Mouse (Mus musculus) heart, adult 2 months (tissue): ENCODE measurements around the gene Klk1. TPM values are rescaled to one million over a fixed set of nuclear protein-coding genes. Genes with fewer than 3 reads are reported as not detected.
"Not testable (repeated sequence)": the region's sequence is repeated elsewhere in the genome, so short reads cannot be mapped to it uniquely, and the experiment has no call there.

Experiments
- DNase-seq, 2 experiments: peaks; one replicate each; pipeline ENCODE4 v3.0.0; 2021
- H3K27ac ChIP-seq: fragments of 200-600 bp; 2 replicates; pipeline ENCODE4 v1.8.1; 2022
- H3K27me3 ChIP-seq: fragments of 200-500 bp; 2 replicates; pipeline ENCODE4 v1.6.1; 2012; ENCODE audit warnings: mild to moderate bottlenecking, low read length, inconsistent platforms, mixed read lengths; ENCODE audit not compliant: control insufficient read depth, insufficient read depth
- H3K36me3 ChIP-seq: fragments of 200-500 bp; 2 replicates; pipeline ENCODE4 v1.6.1; 2012; ENCODE audit warnings: low read length, inconsistent platforms; ENCODE audit not compliant: control insufficient read depth, insufficient read depth
- H3K4me1 ChIP-seq: fragments of 200-500 bp; 2 replicates; pipeline ENCODE4 v1.6.1; 2011; ENCODE audit warnings: low read length; ENCODE audit not compliant: control insufficient read depth, insufficient read depth
- H3K4me3 ChIP-seq: fragments of 200-600 bp; 2 replicates; pipeline ENCODE4 v1.8.1; 2022
- H3K79me2 ChIP-seq: fragments of 200-500 bp; replicated peaks from 2 replicates; pipeline ENCODE4 v1.6.1; 2012; ENCODE audit warnings: mild to moderate bottlenecking, inconsistent platforms, low read length, moderate library complexity, mixed read lengths; ENCODE audit not compliant: control insufficient read depth, insufficient read depth
- H3K9ac ChIP-seq: fragments of 200-500 bp; 2 replicates; pipeline ENCODE4 v1.6.1; 2012; ENCODE audit warnings: low read depth, mild to moderate bottlenecking, control low read depth, inconsistent platforms, low read length, mixed read lengths
- CTCF ChIP-seq: fragments of 200-600 bp; IDR thresholded peaks from 2 replicates; pipeline ENCODE4 v1.8.1; 2022; ENCODE audit warnings: antibody characterized with exemption, mild to moderate bottlenecking, moderate library complexity
- EP300 ChIP-seq: fragments of 200-500 bp; IDR thresholded peaks from 2 replicates; pipeline ENCODE4 v1.6.1; 2011; ENCODE audit warnings: low read depth, low read length, control low read depth; ENCODE audit not compliant: insufficient read depth
- POLR2A ChIP-seq: fragments of 200-500 bp; IDR thresholded peaks from 2 replicates; pipeline ENCODE4 v1.6.1; 2011; ENCODE audit warnings: mild to moderate bottlenecking, low read depth, low read length, control low read depth; ENCODE audit not compliant: insufficient read depth
- WGBS: fragments of 180-500 bp; shearing (Covaris S2); methylation state at CpG from one replicate; pipeline ENCODE4 v1.1.7; 2018; 5-methylcytosine and 5-hydroxymethylcytosine counted together
- intact Hi-C: fragments of 180-260 bp; cut with DNase I; formaldehyde crosslinking; loops from one replicate; pipeline ENCODE4 v1.15.1; 2025
- polyA plus RNA-seq: library from polyadenylated mRNA; depleted of rRNA; stranded (reverse); fragments of >200 nt; gene quantifications from 2 replicates; pipeline ENCODE4 v1.2.3, GENCODE M21; 2012
- total RNA-seq, 2 experiments: library from RNA; stranded (reverse); gene quantifications; 2 replicates each; pipeline ENCODE4 v1.2.3; 2021

Klk1 gene
- total and polyA plus RNA-seq, 3 experiments: 0.62 TPM; not detected in 2

DNA sequence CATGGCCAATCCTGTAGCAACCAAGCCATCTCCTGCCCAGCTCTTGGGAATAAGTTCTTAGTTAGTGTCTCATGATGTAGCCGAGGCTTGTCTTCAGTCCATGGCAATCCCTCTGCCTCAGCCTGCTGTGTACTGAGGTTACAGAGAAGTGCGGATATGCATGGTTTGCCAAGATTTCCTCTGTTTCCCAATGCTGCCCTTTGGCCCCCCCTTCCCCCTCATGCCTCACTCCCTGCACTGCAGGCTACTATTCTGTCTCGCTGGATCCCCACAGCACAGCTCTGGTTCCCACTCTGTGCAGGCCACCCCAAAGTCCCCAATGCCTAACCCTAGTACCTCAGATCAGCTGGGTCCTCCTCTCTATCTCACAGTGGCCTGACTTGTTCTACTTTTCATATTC, 16.9 kb upstream of the Klk1 start:
- H3K4me1 ChIP-seq: no peaks in the 10 kb centered on the region
- H3K4me3 ChIP-seq: no peak overlapping the region
- H3K79me2 ChIP-seq: no peaks in the 10 kb centered on the region
- H3K27ac ChIP-seq: no peak overlapping the region
- no peaks in the 10 kb centered on the region for H3K27me3 ChIP-seq
- WGBS: 65% methylated on average over 3 of the region's 3 CpGs
- no peak overlapping the region for H3K9ac ChIP-seq
- TF ChIP-seq POLR2A (no peak), EP300 (no peak), CTCF (no peak)
- no peaks in the 10 kb centered on the region for H3K36me3 ChIP-seq
- intact Hi-C loops: no loop called here
- no peak for DNase-seq

DNA sequence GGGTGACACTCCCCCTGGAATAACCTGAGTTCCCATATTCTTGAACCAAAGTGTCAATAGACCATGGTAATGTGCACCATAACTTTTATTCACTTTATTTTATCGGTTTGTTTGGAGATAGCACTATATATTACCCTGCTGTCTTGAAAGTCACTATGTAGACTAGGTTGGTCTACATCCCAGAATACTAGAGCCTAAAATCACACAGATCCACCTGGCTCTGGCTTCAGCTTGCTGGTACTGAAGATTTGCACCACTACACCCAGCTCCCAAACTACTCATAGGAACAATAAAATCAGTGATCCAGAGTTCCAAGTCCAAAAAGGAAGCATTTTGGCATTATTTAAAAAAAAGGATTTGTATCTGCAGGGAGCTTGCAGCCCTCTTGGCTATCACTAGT, 9.5 kb upstream of the Klk1 start, which contains the start of gene Klk1b5:
Gene Klk1b5, plus strand, starts transcription at position 301 of the 400 bp plus-strand sequence.
- Histone ChIP-seq H3K79me2 (no peaks in the 10 kb centered on the region), H3K4me3 (no peak within 1 kb of the TSS), H3K27ac (no peak within 1 kb of the TSS), H3K4me1 (no peaks in the 10 kb centered on the region), H3K36me3 (no peaks in the 10 kb centered on the region), H3K27me3 (no peaks in the 10 kb centered on the region), H3K9ac (no peak within 1 kb of the TSS)
- WGBS: 80% methylated on average over 1 of the region's 1 CpGs
- no peak for DNase-seq
- intact Hi-C loops: no loop called here
- TF ChIP-seq POLR2A (no peak), EP300 (no peak), CTCF (no peak)

DNA sequence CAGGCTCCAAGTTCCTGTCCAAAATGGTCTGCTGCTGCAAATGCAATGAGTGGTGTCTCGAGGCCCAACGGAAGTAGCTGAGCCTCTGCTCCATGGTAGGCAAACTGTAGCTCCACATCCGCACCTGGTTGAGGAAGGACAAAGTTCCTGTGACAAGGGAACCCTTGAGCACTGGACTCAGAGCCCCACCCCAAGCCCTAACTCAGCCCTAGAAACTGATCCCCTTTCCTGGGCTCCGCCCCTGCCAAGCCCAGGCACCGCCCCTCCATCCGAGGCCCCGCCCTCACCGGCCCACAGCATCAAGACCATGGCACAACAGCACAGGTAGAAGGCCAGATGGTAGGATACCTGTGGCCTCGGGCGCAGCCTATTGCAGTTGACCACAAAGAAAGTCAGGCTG, 3.6 kb upstream of the Klk1 start:
- not testable (repeated sequence) for H3K4me1 ChIP-seq

DNA sequence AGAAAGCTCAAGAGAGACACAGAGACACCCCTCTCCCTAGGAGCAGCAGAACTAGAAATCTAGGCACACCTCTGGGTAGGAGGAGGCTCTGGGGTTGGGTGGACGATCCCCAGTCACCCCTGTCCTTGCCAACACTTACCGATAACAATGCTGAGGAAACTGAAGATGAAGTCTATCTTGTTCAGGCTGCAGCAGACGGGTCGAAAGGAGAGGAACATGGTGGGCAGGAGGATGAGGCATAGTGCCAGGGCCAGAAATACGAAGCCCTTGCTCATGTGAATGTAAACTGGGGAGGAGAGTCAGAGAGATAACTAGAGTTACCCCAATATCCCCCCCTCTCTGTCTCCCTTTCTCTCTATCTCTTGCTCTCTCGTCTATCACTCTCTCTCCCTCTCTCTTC, 2.8 kb upstream of the Klk1 start:
- H3K4me1 ChIP-seq, H3K27ac ChIP-seq, H3K27me3 ChIP-seq, intact Hi-C loops, H3K9ac ChIP-seq, DNase-seq, H3K4me3 ChIP-seq, H3K36me3 ChIP-seq, H3K79me2 ChIP-seq: not testable (repeated sequence)
- 52% methylated on average over 6 of the region's 6 CpGs for WGBS

More for the DNA sequence above, 3.6 kb upstream of the Klk1 start:
- WGBS: 64% methylated on average over 9 of the region's 10 CpGs
- intact Hi-C loops, H3K4me3 ChIP-seq, H3K36me3 ChIP-seq, H3K27me3 ChIP-seq, DNase-seq, H3K27ac ChIP-seq, H3K9ac ChIP-seq, H3K79me2 ChIP-seq: not testable (repeated sequence)

DNA sequence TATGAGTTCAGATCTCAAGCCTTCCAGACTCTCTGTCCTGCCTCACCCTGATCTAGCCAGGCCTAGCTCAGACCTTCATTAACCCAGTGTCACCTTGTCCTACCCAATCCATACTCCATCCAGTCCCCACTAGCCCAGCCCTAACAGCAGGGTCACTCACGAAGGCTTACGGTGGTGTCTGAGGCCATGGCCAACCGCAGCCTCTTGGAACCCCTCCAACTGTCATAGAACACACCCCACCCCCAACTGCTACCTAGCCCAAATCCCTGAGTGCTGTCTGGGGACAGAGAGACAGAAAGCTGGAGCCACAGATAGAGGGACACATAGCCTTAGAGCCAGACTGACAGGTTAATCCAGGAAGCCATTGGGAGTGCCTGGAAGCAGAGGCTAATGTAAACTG, 10.7 kb downstream of the Klk1 start, which contains the start of gene Gm36864:
Gene Gm36864, plus strand, starts transcription at position 269 of the 400 bp plus-strand sequence.
- Histone ChIP-seq H3K27ac (no peak within 1 kb of the TSS), H3K4me3 (no peak within 1 kb of the TSS), H3K4me1 (no peaks in the 10 kb centered on the region), H3K36me3 (no peaks in the 10 kb centered on the region), H3K79me2 (no peaks in the 10 kb centered on the region), H3K27me3 (no peaks in the 10 kb centered on the region), H3K9ac (no peak within 1 kb of the TSS)
- TF ChIP-seq POLR2A (no peak), EP300 (no peak)
- intact Hi-C loops: no loop called here
- DNase-seq: no peak
- 40% methylated on average over 3 of the region's 3 CpGs for WGBS

DNA sequence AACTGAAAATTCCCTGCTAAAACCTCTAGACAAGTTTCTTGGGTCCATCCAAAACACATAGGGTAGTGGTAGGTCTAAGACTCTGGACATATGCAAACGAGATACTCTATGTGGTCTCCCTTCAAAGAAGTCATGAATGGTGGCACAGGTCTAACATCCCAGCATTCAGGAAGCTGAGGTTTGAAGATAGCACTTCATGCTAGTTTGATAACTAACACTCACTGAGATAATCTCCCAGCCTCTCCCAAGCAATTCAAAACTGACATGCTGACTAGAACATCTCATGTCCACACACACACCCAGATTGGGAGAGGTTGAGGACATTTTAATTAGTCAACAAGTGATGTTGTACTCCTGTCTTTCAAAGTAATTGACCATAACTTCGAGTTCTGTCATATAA, 14.8 kb downstream of the Klk1 start:
- 38% methylated on average over 2 of the region's 2 CpGs for WGBS
- intact Hi-C loops: loop anchor here (10.0 kb wide), 1 partner anchor 65 kb away; the partner anchor contains the start of gene Clec11a
- TF ChIP-seq POLR2A: no peak
- TF ChIP-seq EP300: no peak
- no peak for TF ChIP-seq CTCF
- H3K4me1 ChIP-seq: no peaks in the 10 kb centered on the region
- H3K4me3 ChIP-seq: no peak overlapping the region
- no peak overlapping the region for H3K9ac ChIP-seq
- no peaks in the 10 kb centered on the region for H3K79me2 ChIP-seq
- no peak overlapping the region for H3K27ac ChIP-seq
- no peaks in the 10 kb centered on the region for H3K36me3 ChIP-seq
- no peak for DNase-seq
- no peaks in the 10 kb centered on the region for H3K27me3 ChIP-seq
